Mouse (Mus musculus): ENCODE results near the gene Fam186b.

Gene Fam186b

GRCm38 (mm10) chr15:99295484-99295981, at the start of gene Fam186b:
Gene Fam186b, minus strand, starts transcription at chr15:99295888.
- DNase-seq: peak; percentile 22

GRCm38 (mm10) chr15:99344961-99345360, 49.3 kb upstream of the Fam186b start:
- no peak for DNase-seq

DNA sequence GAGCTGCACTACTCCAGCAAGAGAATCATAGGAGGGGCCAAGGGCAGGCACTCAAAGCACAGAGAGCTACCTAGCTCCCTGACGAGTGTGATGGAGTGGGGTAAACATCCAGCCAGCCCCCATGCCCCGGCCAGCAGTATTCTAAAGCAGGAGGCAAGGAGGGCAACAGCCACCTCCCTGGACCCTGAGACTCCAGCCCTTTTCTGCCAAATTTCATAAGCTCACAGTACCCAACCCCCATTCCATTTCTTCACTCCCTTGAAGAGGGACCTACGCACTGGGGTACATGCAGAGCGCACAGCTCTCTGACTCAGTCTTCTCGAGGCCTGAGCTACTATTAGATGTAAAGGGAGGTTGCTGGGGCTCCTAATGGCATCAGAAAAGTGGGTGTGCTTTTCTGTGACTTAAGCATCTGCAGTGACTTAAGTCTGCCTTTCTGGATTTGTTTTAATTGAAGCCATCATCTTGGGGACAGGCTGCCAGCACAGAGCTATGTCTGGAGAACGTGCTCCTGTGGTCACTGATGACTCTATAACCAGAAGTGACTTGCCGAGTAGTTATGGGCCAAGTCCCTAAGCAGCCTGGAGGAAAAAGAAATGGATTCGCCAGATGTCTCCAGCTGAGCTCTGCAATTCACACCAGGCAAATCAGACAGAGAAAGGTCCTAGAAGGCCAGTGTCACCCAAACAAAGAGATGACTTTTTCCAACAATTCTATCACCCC, 48.6 kb upstream of the Fam186b start:
- no peak for DNase-seq

DNA sequence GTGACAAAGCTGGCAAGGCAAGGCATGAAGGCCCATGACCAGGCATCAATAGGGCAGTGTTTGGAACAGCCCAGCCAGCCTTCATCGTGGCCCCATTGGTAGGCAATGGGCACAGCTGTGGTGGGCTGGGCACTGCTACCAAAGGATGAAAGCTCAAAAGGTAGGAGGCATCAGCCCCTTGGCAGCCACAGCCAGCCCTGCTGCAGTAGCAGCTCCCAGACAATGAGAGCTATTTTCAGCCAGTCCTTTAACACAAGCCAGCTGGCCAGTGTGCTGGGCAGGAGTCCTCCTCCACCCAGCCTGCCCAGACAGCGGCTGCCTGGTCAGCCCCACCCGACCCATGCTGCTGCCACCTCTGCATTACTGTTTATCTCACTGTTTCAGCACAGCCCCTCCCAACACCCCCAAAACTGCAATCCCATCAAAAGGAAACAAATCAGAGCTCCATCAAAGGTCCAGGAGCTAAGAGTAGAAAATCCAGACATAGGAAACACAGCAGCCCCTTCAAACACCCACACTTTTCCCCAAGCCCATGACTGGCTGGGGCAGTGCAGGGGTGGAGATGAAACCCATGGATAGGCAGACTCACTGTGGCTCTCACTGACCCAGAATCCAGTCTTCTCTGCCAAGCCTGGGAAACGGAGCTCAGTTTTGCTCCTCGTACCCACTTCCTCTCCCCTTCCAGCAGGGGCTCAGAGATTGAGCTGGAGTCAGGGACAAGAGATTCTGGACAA, 47.9 kb upstream of the Fam186b start:
- no peak for DNase-seq

GRCm38 (mm10) chr15:99342194-99342981, 46.7 kb upstream of the Fam186b start:
- DNase-seq: no peak

GRCm38 (mm10) chr15:99341102-99341501, 45.4 kb upstream of the Fam186b start:
- DNase-seq: peak; percentile 74

- DNase-seq: no peak
These were observed 44.0 kb upstream of the Fam186b start for GRCm38 (mm10) chr15:99339669-99340068.

GRCm38 (mm10) chr15:99338916-99339315, 43.2 kb upstream of the Fam186b start:
- peak; percentile 57 for DNase-seq

DNA sequence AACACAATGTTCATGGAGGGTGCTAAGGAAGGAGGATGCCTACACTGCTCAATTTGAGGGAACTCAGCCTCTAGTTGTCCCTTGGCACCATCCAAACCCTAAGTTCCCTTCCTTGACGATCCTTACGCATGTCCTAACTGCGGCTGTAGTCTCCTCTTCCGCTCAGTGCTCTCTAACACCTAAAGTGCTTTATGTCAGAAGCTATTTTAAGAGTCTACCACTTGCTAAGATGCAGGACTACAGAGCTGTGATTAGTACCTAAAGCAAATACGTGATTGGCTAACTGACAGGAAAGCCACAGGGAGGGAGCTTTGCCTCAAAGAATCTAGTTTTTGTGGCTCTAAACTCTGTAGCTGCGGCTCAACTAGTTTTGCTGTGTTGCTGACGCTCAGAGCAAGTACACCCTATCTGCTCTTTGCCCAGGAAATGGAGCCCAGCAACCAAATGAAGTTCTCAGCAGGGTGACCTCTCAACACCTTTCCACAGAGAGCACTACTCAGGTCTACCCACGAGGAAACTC, 40.2 kb upstream of the Fam186b start:
- peak; percentile 41 for DNase-seq

- no peak for DNase-seq
These were observed 38.8 kb upstream of the Fam186b start for GRCm38 (mm10) chr15:99334500-99334899.

- DNase-seq: no peak
These were observed 38.0 kb upstream of the Fam186b start for GRCm38 (mm10) chr15:99333676-99334065.

DNA sequence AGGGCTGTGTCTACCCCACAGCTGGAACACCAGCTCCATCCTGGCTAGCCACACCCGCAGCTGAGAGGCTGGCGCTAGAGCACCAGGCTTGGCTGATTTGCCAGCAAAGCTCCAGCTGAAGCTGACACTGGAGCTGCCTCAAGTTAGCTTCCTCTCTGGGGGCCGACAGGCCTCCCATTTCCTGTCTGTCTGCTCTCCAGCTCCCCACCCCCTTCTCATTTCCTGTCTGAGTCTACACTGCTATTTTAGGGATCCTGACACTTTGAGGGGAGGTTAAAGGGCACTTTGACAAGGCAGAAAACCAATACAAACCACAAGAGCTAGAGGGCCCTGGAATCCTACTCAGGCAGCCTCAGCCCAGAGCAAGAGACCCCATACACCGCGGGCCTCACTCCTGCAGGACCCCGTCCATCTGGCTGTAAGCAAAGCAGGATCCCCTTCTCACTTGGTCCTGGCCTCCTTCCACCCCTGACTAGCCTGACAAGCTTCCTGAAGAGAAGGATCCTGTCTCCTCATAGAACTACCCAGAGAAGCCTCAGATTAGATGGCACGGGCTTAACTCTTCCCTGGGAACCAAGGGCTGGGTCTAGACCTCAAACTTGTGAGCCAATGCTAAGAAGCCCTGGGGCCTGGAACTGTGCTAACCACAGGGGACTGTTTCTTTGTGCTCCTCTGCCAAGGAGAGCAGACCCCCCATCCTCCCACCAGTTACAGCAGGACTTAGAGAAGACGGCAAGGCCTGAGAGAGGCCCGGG, 37.4 kb upstream of the Fam186b start:
- DNase-seq: peak; percentile 84

DNA sequence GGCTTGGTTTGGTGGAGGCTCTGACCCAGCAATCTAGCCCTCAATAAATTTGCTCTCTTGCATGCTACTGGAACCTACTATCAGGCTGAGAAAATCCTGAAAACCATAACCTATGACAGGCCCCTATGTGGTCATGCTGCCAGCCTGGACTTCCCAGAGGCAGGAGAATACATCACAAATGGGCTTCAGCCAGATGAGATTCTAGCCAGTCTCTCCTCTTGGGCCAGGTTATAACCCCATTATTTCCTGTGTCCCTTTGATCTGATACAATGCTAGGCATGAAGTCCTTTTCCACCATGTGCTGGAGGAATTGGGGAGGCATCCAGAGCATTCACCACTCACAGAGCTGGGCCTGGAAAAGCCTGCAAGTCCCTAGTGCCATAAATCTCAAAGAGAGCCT, 36.4 kb upstream of the Fam186b start:
- no peak for DNase-seq

DNA sequence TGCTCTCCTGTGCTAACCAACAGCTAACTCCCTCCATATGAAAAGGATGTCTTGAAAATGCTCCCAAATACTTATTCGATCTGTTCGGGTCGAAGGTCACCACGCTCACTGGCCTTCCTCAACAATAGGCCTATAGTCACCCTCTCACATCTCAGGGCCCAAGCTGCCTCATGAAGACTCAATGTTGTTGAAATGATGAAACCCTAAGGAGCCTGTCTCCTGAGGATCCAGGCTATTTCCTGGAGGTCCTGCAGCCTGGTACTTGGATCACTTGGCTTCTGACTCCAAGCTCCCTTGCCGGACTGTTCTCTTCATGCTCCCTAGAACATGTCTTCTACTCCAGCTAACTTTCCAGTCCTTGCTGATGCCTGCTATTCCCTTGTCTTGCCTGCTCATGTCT, 35.7 kb upstream of the Fam186b start:
- no peak for DNase-seq

- DNase-seq: no peak
These were observed 34.6 kb upstream of the Fam186b start for GRCm38 (mm10) chr15:99330324-99330723.

DNA sequence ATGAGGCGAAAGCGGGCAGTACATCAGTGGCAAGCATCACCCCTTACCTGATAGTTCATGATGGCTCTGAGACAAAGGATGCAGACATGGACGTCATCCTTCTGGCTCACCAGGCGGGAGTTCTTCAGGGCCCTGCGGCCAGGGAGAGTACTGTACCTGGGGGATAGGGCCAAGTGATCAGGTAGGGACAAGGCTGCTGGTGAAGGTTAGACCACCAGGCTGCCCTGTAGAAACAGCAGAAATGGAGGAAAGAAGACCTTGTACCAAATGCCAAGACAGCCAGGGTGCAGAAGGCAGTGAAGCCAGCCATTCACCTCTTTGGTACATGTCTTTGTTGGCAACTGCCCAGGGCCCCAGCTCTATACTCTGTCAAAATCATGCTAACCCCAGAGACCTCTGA, 32.3 kb upstream of the Fam186b start:
- DNase-seq: no peak

DNA sequence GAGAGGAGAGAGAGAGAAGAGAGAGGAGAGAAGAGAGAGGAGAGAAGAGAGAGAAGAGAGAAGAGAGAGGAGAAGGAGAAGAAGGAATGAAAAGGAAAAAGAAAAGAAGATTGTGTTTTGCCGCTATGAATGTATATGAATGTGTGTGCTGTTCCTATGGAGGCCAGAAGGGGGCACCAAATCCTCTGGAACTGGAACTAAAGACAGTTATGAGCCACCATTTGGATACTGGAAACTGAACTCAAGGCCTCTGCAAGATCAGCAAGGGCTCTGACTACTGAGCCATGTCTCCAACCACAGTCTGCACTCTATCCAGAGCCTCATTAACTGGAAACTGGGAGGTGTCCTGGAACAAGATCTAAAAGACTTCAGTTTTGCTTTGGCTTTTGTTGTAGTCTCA, 31.3 kb upstream of the Fam186b start:
- DNase-seq: peak; percentile 72

- no peak for DNase-seq
These were observed 30.7 kb upstream of the Fam186b start for GRCm38 (mm10) chr15:99326407-99326806.

DNA sequence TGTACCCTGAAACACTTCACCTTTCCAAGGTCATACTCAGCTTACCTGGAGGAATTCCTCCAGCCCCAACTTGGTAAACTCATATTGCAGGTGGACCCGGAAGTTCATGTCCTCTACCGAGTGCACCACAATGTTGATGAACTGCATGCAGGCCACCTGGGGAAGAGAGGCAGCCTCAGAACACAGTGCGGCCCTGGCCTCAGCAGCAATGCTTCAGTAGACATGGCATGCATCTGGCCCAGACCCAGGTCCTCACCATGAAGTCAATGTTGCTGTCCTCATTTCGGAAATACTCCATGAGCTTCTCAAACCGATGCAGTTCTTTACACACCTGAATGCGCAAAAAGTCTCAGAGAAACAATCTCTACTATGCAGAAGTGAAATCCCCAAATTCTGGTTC, 29.9 kb upstream of the Fam186b start:
- no peak for DNase-seq

DNA sequence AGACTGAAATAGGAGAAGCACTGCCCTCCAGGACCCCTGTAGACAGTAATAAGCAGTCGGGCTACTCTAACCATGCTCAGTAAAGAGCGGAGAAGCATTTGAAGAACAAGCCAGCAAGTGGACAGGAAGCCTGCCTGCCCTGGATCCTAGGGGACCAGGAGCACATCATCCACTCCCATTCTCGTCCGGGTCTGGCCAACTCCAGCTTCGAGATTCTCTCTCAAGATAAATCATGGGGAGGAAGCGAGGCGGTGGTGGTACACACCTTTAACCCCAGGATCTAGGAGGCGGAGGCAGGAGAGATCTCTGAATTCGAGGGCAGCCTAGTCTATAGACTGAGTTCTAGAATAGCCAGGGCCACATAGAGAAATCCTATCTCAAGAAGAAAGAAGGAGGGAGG, 28.5 kb upstream of the Fam186b start:
- no peak for DNase-seq

DNA sequence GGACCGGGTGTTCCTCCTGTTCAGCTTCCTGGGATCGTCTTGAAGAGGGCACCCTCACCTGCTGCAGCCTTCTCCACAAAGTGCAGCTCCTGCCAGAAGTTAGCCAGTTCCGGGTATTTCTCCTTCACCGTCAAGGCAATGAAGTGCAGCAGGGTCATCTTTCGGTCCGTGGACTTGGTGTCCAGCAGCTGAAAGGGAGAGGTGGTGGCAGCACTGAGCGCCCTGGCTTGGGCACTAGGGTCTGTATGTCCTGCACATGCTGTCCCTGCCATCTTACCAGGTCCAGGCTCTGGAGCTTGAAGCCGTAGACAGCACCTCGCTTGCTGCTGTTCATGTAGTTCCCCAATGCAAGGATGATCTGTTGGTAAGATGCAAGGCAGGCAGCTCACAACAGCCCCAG, 25.3 kb upstream of the Fam186b start:
- DNase-seq: no peak

- DNase-seq: no peak
These were observed 24.5 kb upstream of the Fam186b start for GRCm38 (mm10) chr15:99320168-99320674.

Measured in thymus, postnatal 25 days (tissue).